Mouse (Mus musculus) heart, embryonic 11.5 days (tissue): ENCODE results near the gene 2310057M21Rik. TPM values are rescaled to one million over a fixed set of nuclear protein-coding genes. Genes with fewer than 3 reads are reported as not detected.
"Not testable (repeated sequence)": the region's sequence is repeated elsewhere in the genome, so short reads cannot be mapped to it uniquely, and the experiment has no call there.

Source experiments
- ATAC-seq: fragments of 200-750 bp; cut with Nextera tagmentation; replicated peaks from 2 replicates; pipeline ENCODE4 v1.8.0; 2017; ENCODE audit warnings: moderate library complexity; ENCODE audit not compliant: insufficient number of reproducible peaks, low FRiP score, low TSS enrichment
- H3K27ac ChIP-seq: fragments of 300-500 bp; sonication (generic); 2 replicates; pipeline ENCODE4 v1.5.1; 2014; ENCODE audit warnings: mild to moderate bottlenecking, low read depth, low read length
- H3K27me3 ChIP-seq: fragments of 300-500 bp; sonication (generic); 2 replicates; pipeline ENCODE4 v1.6.1; 2014; ENCODE audit warnings: mild to moderate bottlenecking, low read length, mixed read lengths; ENCODE audit not compliant: control insufficient read depth, insufficient read depth
- H3K36me3 ChIP-seq: fragments of 300-500 bp; sonication (generic); 2 replicates; pipeline ENCODE4 v1.6.1; 2014; ENCODE audit warnings: mild to moderate bottlenecking, low read length, moderate library complexity, mixed read lengths; ENCODE audit not compliant: control insufficient read depth, insufficient read depth
- H3K4me1 ChIP-seq: fragments of 300-500 bp; sonication (generic); 2 replicates; pipeline ENCODE4 v1.6.1; 2014; ENCODE audit warnings: low read length; ENCODE audit not compliant: control insufficient read depth, insufficient read depth
- H3K4me2 ChIP-seq: fragments of 300-500 bp; sonication (generic); 2 replicates; pipeline ENCODE4 v1.6.1; 2014; ENCODE audit warnings: mild to moderate bottlenecking, moderate library complexity
- H3K4me3 ChIP-seq: fragments of 300-500 bp; sonication (generic); 2 replicates; pipeline ENCODE4 v1.5.1; 2014; ENCODE audit warnings: low read depth, low read length
- H3K9ac ChIP-seq: fragments of 300-500 bp; sonication (generic); 2 replicates; pipeline ENCODE4 v1.6.1; 2014; ENCODE audit warnings: mild to moderate bottlenecking, low read depth, low read length, moderate library complexity
- H3K9me3 ChIP-seq: fragments of 300-500 bp; sonication (generic); replicated peaks from 2 replicates; pipeline ENCODE4 v1.6.1; 2016; ENCODE audit warnings: low read length; ENCODE audit not compliant: control insufficient read depth
- WGBS: fragments of 180-500 bp; shearing (Covaris S2); extraction: QIAGEN DNeasy Blood & Tissue Kit; methylation state at CpG from one replicate; pipeline ENCODE4 v1.1.7; 2014; ENCODE audit not compliant: insufficient replicate concordance; 5-methylcytosine and 5-hydroxymethylcytosine counted together
- polyA plus RNA-seq: library from polyadenylated mRNA; unstranded; fragments of >200 nt; fragmentation: Nextera tagmentation; extraction: Ambion mirVana; gene quantifications from 2 replicates; pipeline ENCODE4 v1.2.1, GENCODE M21; 2014

2310057M21Rik gene
- 18.5 and 25.9 TPM in 2 replicates for polyA plus RNA-seq

- H3K4me2 ChIP-seq, result peak within 1 kb of the TSS; percentile 67
- no peaks in the 10 kb centered on the region for H3K27me3 ChIP-seq
- peaks cover 5% of the 10 kb centered on the region for H3K4me1 ChIP-seq
- H3K36me3 ChIP-seq, result peaks cover 4% of the 10 kb centered on the region; the same call in 1 of the 2 replicates
- no peaks in the 10 kb centered on the region for H3K9me3 ChIP-seq
- WGBS, result under 1% methylated on average over 55 of the region's 55 CpGs
- peak within 1 kb of the TSS; percentile 98 for H3K9ac ChIP-seq
- H3K27ac ChIP-seq, result peak within 1 kb of the TSS; percentile 96
- H3K4me3 ChIP-seq, result peak within 1 kb of the TSS; percentile 73
- peak; percentile 93 for ATAC-seq
These were observed at the start of gene 2310057M21Rik for GRCm38 (mm10) chr7:131362615-131363300. 2310057M21Rik (minus strand) TSS chr7:131362759.

- Histone ChIP-seq H3K9me3 (no peaks in the 10 kb centered on the region), H3K27ac (no peak overlapping the region), H3K4me3 (no peak overlapping the region), H3K4me1 (peaks cover 10% of the 10 kb centered on the region), H3K27me3 (no peaks in the 10 kb centered on the region), H3K36me3 (no peaks in the 10 kb centered on the region), H3K4me2 (no peak overlapping the region; the same call in 1 of the 2 replicates), H3K9ac (no peak overlapping the region)
- WGBS, result 55% methylated on average over 2 of the region's 2 CpGs
- ATAC-seq, result no peak
These were observed 49.3 kb upstream of the 2310057M21Rik start for GRCm38 (mm10) chr7:131411941-131412270.

GRCm38 (mm10) chr7:131411221-131411940 is 48.8 kb upstream of the 2310057M21Rik start:
- Histone ChIP-seq H3K4me1 (peaks cover 10% of the 10 kb centered on the region), H3K36me3 (no peaks in the 10 kb centered on the region), H3K27me3 (no peaks in the 10 kb centered on the region), H3K4me3 (peak overlapping the region; percentile 99), H3K4me2 (peak overlapping the region; percentile 77), H3K9ac (peak overlapping the region; percentile 98; the same call in 1 of the 2 replicates), H3K9me3 (no peaks in the 10 kb centered on the region), H3K27ac (no peak overlapping the region)
- ATAC-seq, result no peak
- WGBS, result 48% methylated on average over 10 of the region's 10 CpGs

GRCm38 (mm10) chr7:131410416-131411058 is 48.0 kb upstream of the 2310057M21Rik start, which contains the start of the genes Ikzf5 and Acadsb:
Ikzf5 (minus strand) TSS chr7:131410521.
Acadsb (plus strand) TSS chr7:131410601.
- Histone ChIP-seq H3K9me3 (no peaks in the 10 kb centered on the region), H3K27me3 (no peaks in the 10 kb centered on the region), H3K36me3 (no peaks in the 10 kb centered on the region), H3K4me3 (peak within 1 kb of the TSS; percentile 99), H3K27ac (peak within 1 kb of the TSS; percentile 54), H3K4me2 (peak within 1 kb of the TSS; percentile 77), H3K4me1 (peaks cover 10% of the 10 kb centered on the region), H3K9ac (peak within 1 kb of the TSS; percentile 98)
- WGBS, result under 1% methylated on average over 42 of the region's 42 CpGs
- ATAC-seq, result peak; percentile 98

GRCm38 (mm10) chr7:131409988-131410385 is 47.4 kb upstream of the 2310057M21Rik start:
- H3K27ac ChIP-seq, result peak overlapping the region; percentile 54
- H3K36me3 ChIP-seq, result no peaks in the 10 kb centered on the region
- H3K4me1 ChIP-seq, result peaks cover 10% of the 10 kb centered on the region
- H3K4me2 ChIP-seq, result peak overlapping the region; percentile 77
- ATAC-seq, result peak; percentile 56
- under 1% methylated on average over 38 of the region's 38 CpGs for WGBS
- H3K4me3 ChIP-seq, result peak overlapping the region; percentile 99
- H3K9me3 ChIP-seq, result no peaks in the 10 kb centered on the region
- H3K27me3 ChIP-seq, result no peaks in the 10 kb centered on the region
- H3K9ac ChIP-seq, result peak overlapping the region; percentile 98

- Histone ChIP-seq H3K4me2 (peak overlapping the region; percentile 77), H3K9ac (peak overlapping the region; percentile 98), H3K4me1 (peaks cover 10% of the 10 kb centered on the region), H3K9me3 (no peaks in the 10 kb centered on the region), H3K27ac (peak overlapping the region; percentile 54), H3K36me3 (no peaks in the 10 kb centered on the region), H3K27me3 (no peaks in the 10 kb centered on the region), H3K4me3 (peak overlapping the region; percentile 99)
- no peak for ATAC-seq
- WGBS, result 10% methylated on average over 16 of the region's 16 CpGs
These were observed 46.9 kb upstream of the 2310057M21Rik start for GRCm38 (mm10) chr7:131409321-131409987.

- H3K4me1 ChIP-seq, H3K36me3 ChIP-seq, H3K27me3 ChIP-seq, ATAC-seq, H3K27ac ChIP-seq, H3K9me3 ChIP-seq, H3K9ac ChIP-seq, H3K4me3 ChIP-seq, H3K4me2 ChIP-seq: not testable (repeated sequence)
- 82% methylated on average over 6 of the region's 7 CpGs for WGBS
These were observed 29.2 kb upstream of the 2310057M21Rik start for GRCm38 (mm10) chr7:131391761-131392160.
